Comparison of ENCODE assay signal across 18 mouse cellular contexts in genomic region chr13:11920495-11920894, GRCm38 (mm10).
A peak's percentile ranks its signal among the peaks of the same experiment; 100 is the strongest.
DNase-seq lines count a peak whose midpoint lies in the region; ATAC-seq lines count a peak whose summit lies in the region.
"Had no signal": no experiment of that assay in that cellular context is flagged by ENCODE, and none has a peak within 500 bp of the region (broad histone marks: within the 10 kb centered on the region; RNA-seq: fewer than 3 reads in every experiment).

No protein-coding gene starts in this region.

- H3K4me2 ChIP-seq in kidney, embryonic 14.5 days (replicated peaks; ENCODE audit: low read depth, low read length), result no peak overlapping the region
- H3K4me2 ChIP-seq in midbrain, embryonic 11.5 days, result no peak overlapping the region
- no peak overlapping the region for H3K4me2 ChIP-seq in midbrain, embryonic 15.5 days
- H3K4me2 ChIP-seq: embryonic facial prominence, embryonic 13.5 days; hindbrain, embryonic 12.5 days; liver, embryonic 15.5 days; neural tube, embryonic 13.5 days had no signal

- H3K27ac ChIP-seq in kidney, embryonic 14.5 days (ENCODE audit: low read depth, low read length), result no peak overlapping the region
- no peak overlapping the region for H3K27ac ChIP-seq in midbrain, embryonic 11.5 days (ENCODE audit: low read depth, low read length)
- H3K27ac ChIP-seq in midbrain, embryonic 15.5 days, result no peak overlapping the region
- H3K27ac ChIP-seq: embryonic facial prominence, embryonic 13.5 days; hindbrain, embryonic 12.5 days; liver, embryonic 15.5 days; neural tube, embryonic 13.5 days had no signal

- ATAC-seq in kidney, embryonic 14.5 days (ENCODE audit: low FRiP score, low TSS enrichment), result 0 out of 2 replicates have a peak, but pooled peaks have one; percentile 64
- no peak for ATAC-seq in midbrain, embryonic 11.5 days (ENCODE audit: low FRiP score)
- no peak for ATAC-seq in midbrain, embryonic 15.5 days (replicated peaks)
- ATAC-seq: lung, postnatal 0 days had no signal

- no peak for DNase-seq in kidney, adult 8-10 months
- peak; percentile 49 for DNase-seq in midbrain, embryonic 11.5 days (ENCODE audit: low spot score, missing footprints)
- DNase-seq in cerebellum, adult 9-10 months, result peak; percentile 61
- peak; percentile 13 for DNase-seq in embryo, embryonic 10.5 days (ENCODE audit: low spot score)
- DNase-seq in ovary, postnatal 14 days (ENCODE audit: low spot score), result no peak
- no peak for DNase-seq in lung, postnatal 4 days
- DNase-seq: adrenal gland, postnatal 36 days; gastrocnemius, postnatal 10 days; heart, adult 18-20 months; kidney, adult 2 months; thymus, adult 18-20 months had no signal

- H3K4me1 ChIP-seq in kidney, embryonic 14.5 days (ENCODE audit: control insufficient read depth, insufficient read depth, low read length), result no peaks in the 10 kb centered on the region
- no peaks in the 10 kb centered on the region for H3K4me1 ChIP-seq in midbrain, embryonic 11.5 days (ENCODE audit: control insufficient read depth, insufficient read depth, low read length)
- H3K4me1 ChIP-seq in midbrain, embryonic 15.5 days, result no peaks in the 10 kb centered on the region
- H3K4me1 ChIP-seq: embryonic facial prominence, embryonic 13.5 days; hindbrain, embryonic 12.5 days; neural tube, embryonic 13.5 days had no signal

- no peak overlapping the region for H3K9ac ChIP-seq in kidney, embryonic 14.5 days (ENCODE audit: low read depth, low read length)
- no peak overlapping the region for H3K9ac ChIP-seq in midbrain, embryonic 11.5 days (ENCODE audit: low read length)
- no peak overlapping the region for H3K9ac ChIP-seq in midbrain, embryonic 15.5 days
- H3K9ac ChIP-seq: embryonic facial prominence, embryonic 13.5 days; hindbrain, embryonic 12.5 days; liver, embryonic 15.5 days; neural tube, embryonic 13.5 days had no signal

- H3K27me3 ChIP-seq in kidney, embryonic 14.5 days (ENCODE audit: control insufficient read depth, insufficient read depth, low read length), result no peaks in the 10 kb centered on the region
- no peaks in the 10 kb centered on the region for H3K27me3 ChIP-seq in midbrain, embryonic 11.5 days (ENCODE audit: control insufficient read depth, insufficient read depth, low read length)
- no peaks in the 10 kb centered on the region for H3K27me3 ChIP-seq in midbrain, embryonic 15.5 days (replicated peaks)
- H3K27me3 ChIP-seq: embryonic facial prominence, embryonic 13.5 days; hindbrain, embryonic 12.5 days; liver, embryonic 15.5 days; neural tube, embryonic 13.5 days had no signal

- H3K9me3 ChIP-seq in kidney, embryonic 14.5 days (ENCODE audit: control insufficient read depth, low read length), result no peaks in the 10 kb centered on the region
- H3K9me3 ChIP-seq in midbrain, embryonic 11.5 days (ENCODE audit: control insufficient read depth, low read length), result no peaks in the 10 kb centered on the region
- H3K9me3 ChIP-seq in midbrain, embryonic 15.5 days, result no peaks in the 10 kb centered on the region
- H3K9me3 ChIP-seq: embryonic facial prominence, embryonic 13.5 days; liver, embryonic 15.5 days; neural tube, embryonic 13.5 days had no signal

- H3K36me3 ChIP-seq in kidney, embryonic 14.5 days (ENCODE audit: control insufficient read depth, insufficient read depth, low read length), result no peaks in the 10 kb centered on the region
- H3K36me3 ChIP-seq in midbrain, embryonic 11.5 days (ENCODE audit: control insufficient read depth, insufficient read depth, low read length), result no peaks in the 10 kb centered on the region
- H3K36me3 ChIP-seq in midbrain, embryonic 15.5 days (replicated peaks), result no peaks in the 10 kb centered on the region
- H3K36me3 ChIP-seq: embryonic facial prominence, embryonic 13.5 days; hindbrain, embryonic 12.5 days; liver, embryonic 15.5 days; neural tube, embryonic 13.5 days had no signal

- 65% methylated on average over 1 of the region's 1 CpGs for WGBS in kidney, embryonic 14.5 days
- 66% methylated on average over 1 of the region's 1 CpGs for WGBS in midbrain, embryonic 11.5 days
- 68% methylated on average over 1 of the region's 1 CpGs for WGBS in midbrain, embryonic 15.5 days

- H3K4me3 ChIP-seq in kidney, embryonic 14.5 days (ENCODE audit: low read length), result no peak overlapping the region
- H3K4me3 ChIP-seq in midbrain, embryonic 11.5 days (ENCODE audit: low read depth, low read length), result no peak overlapping the region
- no peak overlapping the region for H3K4me3 ChIP-seq in midbrain, embryonic 15.5 days
- H3K4me3 ChIP-seq: embryonic facial prominence, embryonic 13.5 days; hindbrain, embryonic 12.5 days; liver, embryonic 15.5 days; neural tube, embryonic 13.5 days had no signal

Comparison
In these comparisons a context has a peak if more than half of its experiments do, and no peak if none do; other contexts are left out.
1. DNase-seq: peak in midbrain, embryonic 11.5 days (single experiment), cerebellum, adult 9-10 months (single experiment) and embryo, embryonic 10.5 days (single experiment); none in kidney, adult 8-10 months (0 of 2), ovary, postnatal 14 days (single experiment) and lung, postnatal 4 days (0 of 2).